Mouse (Mus musculus): ENCODE results near the gene LTO1.

DNA sequence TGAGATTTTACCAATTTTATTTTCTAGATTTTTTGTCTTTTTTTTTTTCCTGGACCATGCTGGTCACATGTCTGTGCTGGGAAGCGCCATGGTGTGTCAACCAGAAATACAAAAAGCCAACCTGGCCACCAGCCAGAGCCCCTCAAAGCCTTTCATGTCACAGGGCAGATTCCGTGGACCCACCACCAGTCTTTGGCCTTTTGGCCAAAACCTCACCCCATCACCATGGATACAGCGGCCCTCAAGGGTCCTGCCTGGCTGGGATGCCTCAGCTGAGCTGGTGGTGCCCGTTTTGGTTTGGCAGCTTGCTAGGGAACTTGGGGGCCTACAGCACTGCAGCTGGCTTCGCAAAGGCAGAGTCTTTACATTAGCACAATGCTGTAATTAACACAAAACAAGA is 15.0 kb downstream of the LTO1 start:
- TF ChIP-seq CTCF (IDR thresholded peaks at IDR 0.05; ENCODE audit: low read depth) = no peak
- no peak for TF ChIP-seq EP300 (IDR thresholded peaks at IDR 0.05; ENCODE audit: low read depth)

Data from heart, postnatal 0 days (tissue).